Mouse (Mus musculus) heart, embryonic 16.5 days (tissue): ENCODE results near the gene Gng7. TPM values are rescaled to one million over a fixed set of nuclear protein-coding genes. Genes with fewer than 3 reads are reported as not detected.
"Not testable (repeated sequence)": the region's sequence is repeated elsewhere in the genome, so short reads cannot be mapped to it uniquely, and the experiment has no call there.

ENCODE experiments used
- ATAC-seq: fragments of 200-750 bp; cut with Nextera tagmentation; replicated peaks from 2 replicates; pipeline ENCODE4 v1.8.0; 2017; ENCODE audit warnings: moderate number of reproducible peaks; ENCODE audit not compliant: insufficient read depth, low FRiP score; ENCODE audit errors: extremely low read depth
- H3K27ac ChIP-seq: fragments of 300-500 bp; sonication (generic); 2 replicates; pipeline ENCODE4 v1.5.1; 2014; ENCODE audit warnings: mild to moderate bottlenecking, low read length, control low read depth, moderate library complexity
- H3K27me3 ChIP-seq: fragments of 300-500 bp; sonication (generic); 2 replicates; pipeline ENCODE4 v1.6.1; 2014; ENCODE audit warnings: low read length, mixed read lengths; ENCODE audit not compliant: control insufficient read depth, insufficient read depth
- H3K36me3 ChIP-seq: fragments of 300-500 bp; sonication (generic); 2 replicates; pipeline ENCODE4 v1.6.1; 2014; ENCODE audit not compliant: control insufficient read depth, insufficient read depth
- H3K4me1 ChIP-seq: fragments of 300-500 bp; sonication (generic); 2 replicates; pipeline ENCODE4 v1.6.1; 2014; ENCODE audit warnings: low read length, mixed read lengths; ENCODE audit not compliant: control insufficient read depth, insufficient read depth
- H3K4me2 ChIP-seq: fragments of 300-500 bp; sonication (generic); 2 replicates; pipeline ENCODE4 v1.6.1; 2014; ENCODE audit warnings: low read depth, mild to moderate bottlenecking, control low read depth, low read length
- H3K4me3 ChIP-seq: fragments of 300-500 bp; sonication (generic); 2 replicates; pipeline ENCODE4 v1.5.1; 2014; ENCODE audit warnings: mild to moderate bottlenecking, control low read depth, low read length
- H3K9ac ChIP-seq: fragments of 300-500 bp; sonication (generic); 2 replicates; pipeline ENCODE4 v1.6.1; 2014; ENCODE audit warnings: low read length, control low read depth
- H3K9me3 ChIP-seq: fragments of 300-500 bp; sonication (generic); replicated peaks from 2 replicates; pipeline ENCODE4 v1.6.1; 2016; ENCODE audit warnings: low read length; ENCODE audit not compliant: control insufficient read depth
- WGBS: fragments of 180-500 bp; shearing (Covaris S2); extraction: QIAGEN DNeasy Blood & Tissue Kit; methylation state at CpG from one replicate; pipeline ENCODE4 v1.1.7; 2014; 5-methylcytosine and 5-hydroxymethylcytosine counted together
- polyA plus RNA-seq: library from polyadenylated mRNA; unstranded; fragments of >200 nt; fragmentation: Nextera tagmentation; extraction: Ambion mirVana; gene quantifications from 2 replicates; pipeline ENCODE4 v1.2.1, GENCODE M21; 2015

The Gng7 gene
- polyA plus RNA-seq, 1 experiment from 2014 or later: 1.4 TPM

DNA sequence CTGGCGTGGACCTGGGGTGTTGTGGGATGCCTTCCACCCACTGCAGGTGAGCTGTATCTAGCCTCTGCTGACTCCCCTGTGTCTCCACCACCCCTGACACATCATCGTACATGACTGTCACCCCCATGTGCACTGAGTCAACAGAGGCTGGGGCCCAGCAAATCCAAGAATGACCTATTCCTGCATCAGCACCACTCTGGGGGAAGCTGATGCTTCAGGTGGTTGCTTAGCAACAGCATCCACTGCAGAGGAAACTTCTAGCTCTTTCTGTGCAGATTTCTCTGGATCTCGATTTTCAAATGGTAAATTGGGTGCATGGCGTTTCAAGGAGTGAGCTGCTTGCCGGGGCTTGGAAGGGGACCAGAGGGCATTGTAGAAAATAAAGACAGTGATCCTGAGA lies 21.5 kb downstream of the Gng7 start:
- H3K4me1 ChIP-seq: peaks cover 9% of the 10 kb centered on the region

DNA sequence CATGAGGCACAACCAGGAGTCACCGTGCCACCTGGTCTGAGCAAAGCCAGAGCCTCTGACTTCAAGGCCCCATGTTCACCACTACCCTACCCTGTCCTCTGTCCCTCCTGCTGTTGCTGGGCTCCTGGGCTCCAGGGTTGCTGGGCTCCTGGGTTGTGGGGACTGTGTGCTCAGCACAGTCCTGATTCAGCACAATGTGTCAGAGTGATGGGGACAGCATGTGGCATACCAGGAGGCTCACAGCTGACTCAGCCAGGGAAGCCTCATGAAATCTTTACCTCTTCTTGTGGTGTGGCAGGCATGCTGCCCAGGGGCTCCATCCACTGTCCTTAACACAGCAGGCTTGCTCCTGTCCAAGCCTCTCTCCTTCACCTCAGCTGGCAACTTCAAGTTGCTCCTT lies 22.8 kb downstream of the Gng7 start:
- no peak for ATAC-seq
- peaks cover 6% of the 10 kb centered on the region; the same call in 1 of the 2 replicates for H3K27me3 ChIP-seq
- WGBS: 82% methylated on average over 1 of the region's 1 CpGs

More for the DNA sequence above, 21.5 kb downstream of the Gng7 start:
- H3K27me3 ChIP-seq: peaks cover 15% of the 10 kb centered on the region
- no peak overlapping the region for H3K9ac ChIP-seq
- no peak overlapping the region for H3K4me3 ChIP-seq
- no peak overlapping the region for H3K27ac ChIP-seq
- H3K9me3 ChIP-seq: 0 out of 2 replicates have a peak, but pooled peaks cover 2% of the 10 kb centered on the region
- no peak for ATAC-seq
- H3K4me2 ChIP-seq: no peak overlapping the region
- WGBS: 68% methylated on average over 5 of the region's 5 CpGs
- no peaks in the 10 kb centered on the region for H3K36me3 ChIP-seq

DNA sequence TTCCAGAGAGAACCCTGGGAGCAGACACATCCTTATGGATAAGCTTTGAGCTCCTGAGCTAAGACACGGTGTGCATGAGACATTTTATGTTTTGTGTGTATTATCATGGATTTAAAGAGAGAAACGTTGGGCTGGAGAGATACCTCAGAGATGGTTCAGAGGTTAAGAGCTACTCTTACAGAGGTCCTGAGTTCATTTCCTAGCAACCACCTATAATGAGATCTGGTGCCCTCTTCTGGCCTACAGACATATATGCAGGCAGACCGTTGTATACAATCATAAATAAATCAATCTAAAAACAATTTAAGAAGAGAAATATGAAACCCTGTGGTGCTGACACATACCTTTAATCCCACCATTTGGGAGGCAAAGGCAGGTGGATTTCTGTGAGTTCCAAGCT lies 23.7 kb downstream of the Gng7 start:
- Histone ChIP-seq H3K27ac (no peak overlapping the region), H3K9ac (no peak overlapping the region), H3K4me1 (peaks cover 21% of the 10 kb centered on the region), H3K36me3 (no peaks in the 10 kb centered on the region), H3K4me2 (no peak overlapping the region), H3K9me3 (0 out of 2 replicates have a peak, but pooled peaks cover 2% of the 10 kb centered on the region), H3K27me3 (peaks cover 6% of the 10 kb centered on the region; the same call in 1 of the 2 replicates), H3K4me3 (no peak overlapping the region)
- 11% methylated on average over 3 of the region's 3 CpGs for WGBS
- no peak for ATAC-seq

More for the DNA sequence above, 22.8 kb downstream of the Gng7 start:
- no peak overlapping the region for H3K4me3 ChIP-seq
- H3K27ac ChIP-seq: no peak overlapping the region
- H3K4me2 ChIP-seq: no peak overlapping the region
- peaks cover 17% of the 10 kb centered on the region for H3K4me1 ChIP-seq
- no peaks in the 10 kb centered on the region for H3K36me3 ChIP-seq
- 0 out of 2 replicates have a peak, but pooled peaks cover 2% of the 10 kb centered on the region for H3K9me3 ChIP-seq
- no peak overlapping the region for H3K9ac ChIP-seq

DNA sequence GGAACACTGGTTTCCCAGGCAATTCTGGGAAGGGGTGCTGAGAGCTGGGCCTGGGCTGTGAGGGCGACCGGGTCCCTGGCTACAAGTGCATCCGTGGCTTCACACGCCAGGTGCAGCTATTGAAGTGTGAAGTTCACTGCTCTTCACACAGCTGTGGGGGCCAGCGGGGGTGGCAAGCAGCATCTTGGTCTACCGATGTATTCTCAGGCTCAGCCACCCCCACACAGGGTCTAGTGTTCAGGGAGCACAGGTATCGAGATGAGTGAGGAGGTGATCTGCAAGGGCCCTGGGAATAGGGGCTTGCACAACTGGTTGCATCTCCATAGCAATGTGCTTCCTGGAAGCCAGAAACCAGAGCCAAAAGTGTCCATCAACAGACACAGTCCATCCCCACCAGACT lies 24.3 kb downstream of the Gng7 start:
- Histone ChIP-seq H3K4me1 (peaks cover 27% of the 10 kb centered on the region), H3K27me3 (peaks cover 6% of the 10 kb centered on the region; the same call in 1 of the 2 replicates), H3K36me3 (no peaks in the 10 kb centered on the region), H3K9ac (no peak overlapping the region), H3K4me3 (no peak overlapping the region), H3K27ac (no peak overlapping the region), H3K9me3 (0 out of 2 replicates have a peak, but pooled peaks cover 2% of the 10 kb centered on the region), H3K4me2 (no peak overlapping the region)
- ATAC-seq: no peak
- 69% methylated on average over 7 of the region's 7 CpGs for WGBS

- not testable (repeated sequence) for H3K36me3 ChIP-seq, H3K9ac ChIP-seq, ATAC-seq, H3K27ac ChIP-seq, H3K9me3 ChIP-seq, H3K27me3 ChIP-seq, H3K4me3 ChIP-seq, H3K4me2 ChIP-seq
- peaks cover 27% of the 10 kb centered on the region for H3K4me1 ChIP-seq
- 54% methylated on average over 4 of the region's 4 CpGs for WGBS
These were observed 24.9 kb downstream of the Gng7 start for GRCm38 (mm10) chr10:80989854-80990253.

GRCm38 (mm10) chr10:80989446-80989845 lies 25.3 kb downstream of the Gng7 start:
- H3K9me3 ChIP-seq: 0 out of 2 replicates have a peak, but pooled peaks cover 2% of the 10 kb centered on the region
- no peak overlapping the region for H3K9ac ChIP-seq
- no peak overlapping the region for H3K4me3 ChIP-seq
- peaks cover 23% of the 10 kb centered on the region for H3K4me1 ChIP-seq
- no peaks in the 10 kb centered on the region for H3K36me3 ChIP-seq
- peaks cover 3% of the 10 kb centered on the region for H3K27me3 ChIP-seq
- WGBS: 56% methylated on average over 6 of the region's 6 CpGs
- H3K27ac ChIP-seq: no peak overlapping the region
- H3K4me2 ChIP-seq: no peak overlapping the region
- no peak for ATAC-seq

GRCm38 (mm10) chr10:80987709-80988441 lies 26.9 kb downstream of the Gng7 start:
- WGBS: 8% methylated on average over 10 of the region's 10 CpGs
- H3K4me1 ChIP-seq: peaks cover 21% of the 10 kb centered on the region
- no peaks in the 10 kb centered on the region for H3K36me3 ChIP-seq
- H3K9ac ChIP-seq: peak overlapping the region; percentile 57
- no peak overlapping the region for H3K4me2 ChIP-seq
- peak overlapping the region; percentile 69 for H3K27ac ChIP-seq
- H3K27me3 ChIP-seq: peaks cover 9% of the 10 kb centered on the region
- H3K9me3 ChIP-seq: 0 out of 2 replicates have a peak, but pooled peaks cover 2% of the 10 kb centered on the region
- no peak overlapping the region for H3K4me3 ChIP-seq
- ATAC-seq: peak; percentile 81

DNA sequence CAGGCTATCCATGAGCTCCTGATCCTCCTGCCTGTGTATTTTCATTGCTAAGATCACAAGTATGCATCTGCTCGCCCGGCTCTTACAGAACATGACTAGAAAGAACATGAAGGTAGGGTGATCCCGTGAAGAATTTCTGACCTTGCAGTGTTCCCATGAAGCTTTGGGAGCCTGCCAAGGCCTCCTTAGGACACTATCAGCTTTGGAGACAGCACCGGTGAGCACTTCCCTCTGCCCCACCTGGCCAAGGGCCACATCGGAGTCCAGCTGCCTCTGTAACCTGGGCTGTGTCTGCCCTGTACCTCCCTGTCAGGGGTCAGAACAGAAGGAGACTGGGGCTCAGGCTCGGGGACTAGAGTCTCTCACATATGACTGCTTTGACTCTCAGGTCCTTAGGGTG lies 28.0 kb downstream of the Gng7 start:
- peak; percentile 18; the same call in 1 of the 2 replicates for ATAC-seq
- no peaks in the 10 kb centered on the region for H3K36me3 ChIP-seq
- H3K4me1 ChIP-seq: peaks cover 21% of the 10 kb centered on the region
- no peak overlapping the region for H3K4me3 ChIP-seq
- H3K27ac ChIP-seq: 0 out of 2 replicates have a peak overlapping the region, but pooled peaks have one; percentile 25
- no peak overlapping the region for H3K4me2 ChIP-seq
- peaks cover 5% of the 10 kb centered on the region; the same call in 1 of the 2 replicates for H3K27me3 ChIP-seq
- 39% methylated on average over 6 of the region's 6 CpGs for WGBS
- H3K9ac ChIP-seq: peak overlapping the region; percentile 26; the same call in 1 of the 2 replicates
- 0 out of 2 replicates have a peak, but pooled peaks cover 2% of the 10 kb centered on the region for H3K9me3 ChIP-seq
